Mouse (Mus musculus) heart, adult 8-10 months (tissue): ENCODE measurements at regions not wholly inside any gene's neighbourhood (a gene's known extent, or its start where the extent isn't known, plus 50 kb on each side); places are given as distances from the start of the nearest gene placed in this dataset.

Source experiments
- DNase-seq: peaks from one replicate; pipeline ENCODE4 v3.0.0; 2022; ENCODE audit warnings: low spot score

GRCm38 (mm10) chr2:178805283-178805682 lies 375.0 kb downstream of the Cdh26 start:
- peak; percentile 54 for DNase-seq

DNA sequence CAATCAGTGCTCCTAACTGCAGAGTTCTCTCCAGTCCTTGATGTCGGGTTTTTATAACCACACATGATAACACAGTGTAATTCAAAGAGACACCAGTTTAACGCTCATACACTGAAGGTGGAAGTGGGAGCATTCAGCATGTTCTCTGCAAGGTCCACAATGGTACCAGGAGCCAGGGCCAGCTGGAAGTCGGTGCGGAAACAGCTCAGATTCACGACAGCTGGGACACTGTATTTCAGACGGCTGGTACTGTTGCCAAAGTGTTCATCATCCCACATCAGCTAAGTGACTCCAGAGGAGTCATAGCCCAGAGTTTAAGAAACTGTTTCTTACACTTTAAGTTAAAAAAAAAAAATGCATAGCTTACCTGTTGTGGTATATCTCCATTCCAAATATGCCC lies 391.2 kb downstream of the Cdh26 start:
- DNase-seq, result no peak

DNA sequence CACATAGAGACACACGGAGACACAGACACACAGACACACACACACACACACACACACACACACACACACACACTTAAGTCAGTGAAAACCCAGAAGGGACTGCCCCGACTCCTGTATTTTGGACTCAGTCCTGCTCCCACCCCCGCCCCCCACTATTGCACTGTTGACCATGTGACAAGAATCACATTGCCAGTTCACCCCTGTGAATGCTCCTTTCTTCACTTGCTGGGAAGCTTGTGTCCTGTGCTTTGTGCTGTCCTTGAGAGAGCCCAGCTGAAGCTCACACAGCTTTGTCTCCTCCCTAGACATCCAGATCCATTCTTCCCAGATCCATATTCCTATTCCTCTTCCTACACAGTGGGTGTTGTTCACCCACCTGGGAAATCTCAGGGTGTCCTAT lies 400.0 kb downstream of the Cdh26 start:
- no peak for DNase-seq

GRCm38 (mm10) chr2:178834986-178835385 lies 404.7 kb downstream of the Cdh26 start:
- no peak for DNase-seq

DNA sequence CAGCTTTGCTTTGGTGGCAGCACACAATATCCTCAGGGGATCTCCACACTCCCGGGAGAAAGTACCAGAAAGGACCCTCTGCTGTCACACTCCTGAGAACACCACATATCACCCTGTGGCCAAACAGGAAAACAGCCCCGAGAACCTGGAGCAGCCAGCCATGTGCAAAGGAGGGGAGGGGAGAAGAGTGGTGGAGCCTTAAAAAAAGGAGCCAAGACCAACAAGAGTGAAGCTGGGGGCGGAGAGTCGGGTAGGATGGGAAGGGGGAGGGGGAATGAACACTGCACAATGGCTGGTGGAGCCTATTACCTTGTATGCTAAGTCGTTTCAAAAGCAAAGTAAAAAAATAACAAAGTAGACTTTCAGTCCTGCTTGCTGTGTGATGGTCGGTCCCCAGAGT lies 408.2 kb downstream of the Cdh26 start:
- DNase-seq, result no peak

GRCm38 (mm10) chr2:178840975-178841374 lies 410.6 kb downstream of the Cdh26 start:
- DNase-seq, result peak; percentile 84

DNA sequence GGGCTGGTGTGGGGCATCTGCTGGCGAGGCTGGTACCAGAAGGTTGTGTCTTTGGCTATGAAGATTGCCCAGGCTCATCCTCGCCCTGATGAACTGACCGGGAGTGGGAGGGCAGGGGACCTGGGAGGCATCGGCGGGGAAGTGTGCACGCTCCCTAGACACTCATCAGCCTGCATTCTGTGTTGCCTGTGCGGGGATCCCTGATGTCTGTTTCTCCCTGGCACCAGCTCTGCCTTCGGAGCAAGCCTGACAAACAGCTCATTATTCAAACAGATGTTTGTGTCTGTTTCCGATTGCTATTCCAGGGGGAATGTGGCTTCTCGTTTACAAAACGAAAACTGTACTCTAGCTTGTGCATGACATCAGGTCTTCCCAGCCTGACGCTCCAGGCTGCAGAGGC lies 412.3 kb downstream of the Cdh26 start:
- no peak for DNase-seq

- DNase-seq, result no peak
These were observed 413.1 kb downstream of the Cdh26 start for GRCm38 (mm10) chr2:178843458-178843857.

DNA sequence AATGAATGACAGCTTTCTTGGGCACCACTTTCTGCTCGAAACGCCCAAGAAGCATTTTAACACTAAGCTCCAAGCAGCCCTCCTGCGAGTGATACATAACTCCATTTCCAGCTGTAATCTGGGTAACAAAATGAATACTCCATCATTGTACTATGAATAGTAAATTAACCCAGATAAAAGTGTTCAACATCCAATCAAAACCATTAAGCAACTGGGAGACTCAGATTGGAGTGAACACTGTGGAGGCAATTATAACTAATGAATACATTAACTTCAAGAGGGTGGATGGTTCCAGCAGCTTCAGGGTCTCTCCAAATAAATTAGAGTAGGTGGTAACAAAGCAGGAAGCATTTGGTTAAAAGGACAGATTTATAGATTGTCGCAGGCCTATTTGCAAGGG lies 414.2 kb downstream of the Cdh26 start:
- no peak for DNase-seq

- no peak for DNase-seq
These were observed 420.0 kb downstream of the Cdh26 start for GRCm38 (mm10) chr2:178850320-178850719.

GRCm38 (mm10) chr2:178850769-178851168 lies 420.4 kb downstream of the Cdh26 start:
- DNase-seq, result no peak

- no peak for DNase-seq
These were observed 423.7 kb downstream of the Cdh26 start for GRCm38 (mm10) chr2:178854012-178854411.

GRCm38 (mm10) chr2:178854760-178855159 lies 424.4 kb downstream of the Cdh26 start:
- no peak for DNase-seq

DNA sequence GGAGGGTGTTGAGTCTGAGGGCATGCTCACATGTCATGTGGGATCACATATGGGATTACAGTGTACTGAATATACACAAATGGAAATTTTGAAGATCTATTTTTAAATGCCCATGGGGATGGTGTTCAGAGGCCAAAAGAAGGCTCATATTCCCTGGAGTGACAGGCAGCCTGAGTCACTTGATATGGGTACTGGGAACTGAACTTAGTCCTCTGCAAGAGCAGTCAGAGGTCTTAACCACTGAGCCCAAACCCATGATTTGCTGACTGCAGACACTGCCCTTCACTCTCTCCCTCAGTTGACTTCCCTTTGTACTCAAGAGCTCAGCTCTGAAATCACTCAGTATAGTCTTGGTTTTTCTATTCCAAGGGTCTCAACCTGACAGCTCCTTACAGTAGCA lies 432.3 kb downstream of the Cdh26 start:
- no peak for DNase-seq

GRCm38 (mm10) chr2:178867086-178867485 lies 436.8 kb downstream of the Cdh26 start:
- no peak for DNase-seq

DNA sequence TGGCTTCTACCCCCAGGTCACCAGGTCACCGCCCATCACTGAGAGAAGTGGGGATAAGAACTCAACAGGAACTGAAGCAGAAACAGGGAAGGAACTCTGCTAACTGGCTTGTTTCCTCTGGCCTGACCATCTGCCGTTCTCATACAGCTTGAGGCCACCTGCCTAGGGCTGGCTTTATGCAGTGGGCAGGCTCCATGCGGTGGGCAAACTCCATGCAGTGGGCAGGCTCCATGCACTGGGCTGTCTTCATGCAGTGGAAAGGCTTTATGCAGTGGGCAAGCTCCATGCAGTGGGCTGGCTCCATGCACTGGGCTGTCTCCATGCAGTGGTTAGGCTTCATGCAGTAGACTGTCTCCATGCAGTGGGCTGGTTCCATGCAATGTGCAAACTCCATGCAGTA lies 438.8 kb downstream of the Cdh26 start:
- DNase-seq, result no peak

- DNase-seq, result no peak
These were observed 448.1 kb downstream of the Cdh26 start for GRCm38 (mm10) chr2:178878436-178878835.

DNA sequence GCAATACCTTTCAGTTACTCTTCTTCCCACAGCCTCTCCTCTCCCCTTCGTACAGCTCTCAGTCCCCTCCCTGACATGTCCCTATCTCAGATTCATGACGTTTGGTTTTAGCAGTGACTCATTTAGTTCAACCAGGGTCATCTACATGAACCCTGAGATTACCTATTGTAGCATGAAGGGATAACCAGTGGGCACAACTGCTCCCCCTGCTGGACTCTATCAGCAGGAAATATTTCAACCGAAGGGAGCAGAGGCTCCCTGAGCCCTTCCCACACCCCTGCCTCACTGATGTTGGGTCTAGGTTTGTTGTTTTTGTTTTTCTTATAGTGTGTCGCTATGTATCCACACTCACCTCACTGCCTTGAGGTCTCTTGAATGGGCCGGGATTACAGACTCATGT lies 455.4 kb downstream of the Cdh26 start:
- DNase-seq, result peak; percentile 6

DNA sequence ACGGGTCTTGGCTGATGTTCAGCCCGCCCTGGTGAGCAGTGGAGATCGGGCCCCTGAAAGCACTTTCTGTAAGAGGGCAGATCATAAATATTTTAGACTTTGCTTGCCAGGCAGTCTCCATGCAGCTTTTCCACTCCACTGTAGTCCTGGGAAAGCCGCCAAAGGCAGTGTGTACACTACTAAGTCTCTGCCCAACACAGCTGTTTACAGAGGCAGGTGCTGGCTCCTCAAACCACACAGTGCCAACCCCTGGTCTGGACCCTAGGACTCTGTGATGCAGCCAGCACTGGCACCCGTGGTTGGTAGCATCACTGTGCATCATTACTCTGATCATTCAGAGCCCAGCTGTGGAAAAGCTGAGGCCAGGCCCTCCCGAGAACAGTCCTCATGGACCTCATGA lies 458.4 kb downstream of the Cdh26 start:
- DNase-seq, result peak; percentile 8

GRCm38 (mm10) chr2:178902397-178902796 lies 472.1 kb downstream of the Cdh26 start:
- DNase-seq, result no peak

- DNase-seq, result no peak
These were observed 479.0 kb downstream of the Cdh26 start for GRCm38 (mm10) chr2:178909325-178909724.

- DNase-seq, result no peak
These were observed 481.3 kb downstream of the Cdh26 start for GRCm38 (mm10) chr2:178911646-178912045.

- no peak for DNase-seq
These were observed 486.1 kb downstream of the Cdh26 start for GRCm38 (mm10) chr2:178916316-178917033.
